Mouse (Mus musculus) adrenal gland (tissue): ENCODE results near the gene Trim26.

Experiments
- intact Hi-C: fragments of 180-260 bp; cut with DNase I; formaldehyde crosslinking; loops from one replicate; pipeline ENCODE4 v1.15.1; 2025

The Trim26 gene

GRCm38 (mm10) chr17:36897065-36897464 is 60.1 kb downstream of the Trim26 start:
- intact Hi-C loops, result loop anchor here (5.0 kb wide), 3 partner anchors 70 to 305 kb away; partner anchors contain the start of gene Olfr94

- intact Hi-C loops, result loop anchor here (5.0 kb wide), 3 partner anchors 70 to 305 kb away; partner anchors contain the start of gene Olfr94
Measured at GRCm38 (mm10) chr17:36897552-36898205, 60.7 kb downstream of the Trim26 start, which contains the start of gene Trim31. Gene Trim31, plus strand, starts transcription at chr17:36898118.

GRCm38 (mm10) chr17:36899376-36899775 is 62.4 kb downstream of the Trim26 start:
- intact Hi-C loops, result loop anchor here (5.0 kb wide), 3 partner anchors 72 to 303 kb away; partner anchors contain the start of gene Olfr94

GRCm38 (mm10) chr17:36900001-36900400 is 63.1 kb downstream of the Trim26 start:
- intact Hi-C loops, result no loop called here

- intact Hi-C loops, result no loop called here
Measured at GRCm38 (mm10) chr17:36900691-36901090, 63.8 kb downstream of the Trim26 start.

GRCm38 (mm10) chr17:36903651-36904050 is 66.7 kb downstream of the Trim26 start:
- intact Hi-C loops, result no loop called here

- intact Hi-C loops, result no loop called here
Measured at GRCm38 (mm10) chr17:36908235-36908634, 71.3 kb downstream of the Trim26 start.
